Mouse (Mus musculus) hindbrain, postnatal 0 days (tissue): ENCODE data around the gene Gucy1a1. TPM values are rescaled to one million over a fixed set of nuclear protein-coding genes. Genes with fewer than 3 reads are reported as not detected.

Experiments
- ATAC-seq: fragments of 200-750 bp; cut with Nextera tagmentation; 2 replicates; pipeline ENCODE4 v1.8.0; 2017; ENCODE audit warnings: mild to moderate bottlenecking, moderate TSS enrichment, moderate library complexity
- DNase-seq: peaks from one replicate; pipeline ENCODE4 v3.0.0-alpha.2; 2015; ENCODE audit warnings: low spot score
- H3K27ac ChIP-seq: fragments of 300-500 bp; sonication (generic); 2 replicates; pipeline ENCODE4 v1.5.1; 2014; ENCODE audit warnings: mild to moderate bottlenecking
- H3K27me3 ChIP-seq: fragments of 300-500 bp; sonication (generic); 2 replicates; pipeline ENCODE4 v1.6.1; 2014; ENCODE audit warnings: low read length, mixed read lengths; ENCODE audit not compliant: insufficient read depth
- H3K36me3 ChIP-seq: fragments of 300-500 bp; sonication (generic); 2 replicates; pipeline ENCODE4 v1.6.1; 2014; ENCODE audit warnings: low read length, mixed read lengths; ENCODE audit not compliant: insufficient read depth
- H3K4me1 ChIP-seq: fragments of 300-500 bp; sonication (generic); 2 replicates; pipeline ENCODE4 v1.6.1; 2014; ENCODE audit warnings: antibody characterized with exemption, low read length, mixed read lengths; ENCODE audit not compliant: insufficient read depth
- H3K4me2 ChIP-seq: fragments of 300-500 bp; sonication (generic); 2 replicates; pipeline ENCODE4 v1.6.1; 2014; ENCODE audit warnings: low read depth, mild to moderate bottlenecking, low read length, moderate library complexity, mixed read lengths
- H3K4me3 ChIP-seq: fragments of 300-500 bp; sonication (generic); 2 replicates; pipeline ENCODE4 v1.5.1; 2014; ENCODE audit warnings: low read length
- H3K9ac ChIP-seq: fragments of 300-500 bp; sonication (generic); replicated peaks from 2 replicates; pipeline ENCODE4 v1.6.1; 2014; ENCODE audit warnings: mild to moderate bottlenecking, low read length, moderate library complexity, mixed read lengths
- H3K9me3 ChIP-seq: fragments of 300-500 bp; sonication (generic); 2 replicates; pipeline ENCODE4 v1.6.1; 2016; ENCODE audit warnings: low read length, mixed read lengths
- CTCF ChIP-seq: IDR thresholded peaks from 2 replicates; pipeline ENCODE4 v1.5.1; 2016; ENCODE audit warnings: antibody characterized with exemption, control low read depth, low read depth
- WGBS: fragments of 180-500 bp; shearing (Covaris S2); extraction: QIAGEN DNeasy Blood & Tissue Kit; methylation state at CpG from one replicate; pipeline ENCODE4 v1.1.7; 2014; 5-methylcytosine and 5-hydroxymethylcytosine counted together
- polyA plus RNA-seq: library from polyadenylated mRNA; unstranded; fragments of >200 nt; fragmentation: Nextera tagmentation; extraction: Ambion mirVana; gene quantifications from 2 replicates; pipeline ENCODE4 v1.2.1, GENCODE M21; 2015
- total RNA-seq: library from RNA; depleted of rRNA; stranded (reverse); fragments of >200 nt; gene quantifications from 2 replicates; pipeline ENCODE4 v1.2.3, GENCODE M21; 2014

Gucy1a1 gene
- total and polyA plus RNA-seq, 2 experiments from 2014 or later, result 27.6 to 43.4 TPM

GRCm38 (mm10) chr3:82129258-82129657 is 16.3 kb downstream of the Gucy1a1 start:
- Histone ChIP-seq H3K27ac (no peak overlapping the region), H3K4me3 (no peak overlapping the region), H3K4me2 (no peak overlapping the region), H3K36me3 (no peaks in the 10 kb centered on the region), H3K9me3 (no peaks in the 10 kb centered on the region), H3K4me1 (no peaks in the 10 kb centered on the region), H3K27me3 (no peaks in the 10 kb centered on the region), H3K9ac (no peak overlapping the region)
- ATAC-seq (no peak), DNase-seq (no peak)
- 60% methylated on average over 1 of the region's 1 CpGs for WGBS
- TF ChIP-seq CTCF, result no peak

- WGBS, result 82% methylated on average over 1 of the region's 1 CpGs
- Histone ChIP-seq H3K27ac (no peak overlapping the region), H3K27me3 (no peaks in the 10 kb centered on the region), H3K9me3 (no peaks in the 10 kb centered on the region), H3K9ac (no peak overlapping the region), H3K4me1 (no peaks in the 10 kb centered on the region), H3K36me3 (no peaks in the 10 kb centered on the region), H3K4me3 (no peak overlapping the region), H3K4me2 (no peak overlapping the region)
- no peak for TF ChIP-seq CTCF
- DNase-seq (no peak), ATAC-seq (no peak)
These were observed 21.0 kb downstream of the Gucy1a1 start for GRCm38 (mm10) chr3:82124567-82124966.

- WGBS, result 96% methylated on average over 1 of the region's 1 CpGs
- no peak overlapping the region for H3K27ac ChIP-seq
- DNase-seq (no peak), ATAC-seq (no peak)
- H3K4me3 ChIP-seq, result no peak overlapping the region
- H3K4me1 ChIP-seq, result no peaks in the 10 kb centered on the region
- no peak overlapping the region for H3K9ac ChIP-seq
- H3K4me2 ChIP-seq, result no peak overlapping the region
- TF ChIP-seq CTCF, result no peak
- H3K9me3 ChIP-seq, result no peaks in the 10 kb centered on the region
- H3K27me3 ChIP-seq, result no peaks in the 10 kb centered on the region
- no peaks in the 10 kb centered on the region for H3K36me3 ChIP-seq
These were observed 26.7 kb downstream of the Gucy1a1 start for GRCm38 (mm10) chr3:82118916-82119315.

- H3K27ac ChIP-seq, result no peak overlapping the region
- DNase-seq, result no peak
- WGBS, result 42% methylated on average over 2 of the region's 2 CpGs
- no peak for ATAC-seq
- no peaks in the 10 kb centered on the region for H3K27me3 ChIP-seq
- H3K4me3 ChIP-seq, result no peak overlapping the region
- TF ChIP-seq CTCF, result no peak
- no peak overlapping the region for H3K9ac ChIP-seq
- no peaks in the 10 kb centered on the region for H3K9me3 ChIP-seq
- H3K36me3 ChIP-seq, result peaks cover 5% of the 10 kb centered on the region; the same call in 1 of the 2 replicates
- no peak overlapping the region for H3K4me2 ChIP-seq
- H3K4me1 ChIP-seq, result no peaks in the 10 kb centered on the region
These were observed 33.1 kb downstream of the Gucy1a1 start for GRCm38 (mm10) chr3:82112439-82112838.

GRCm38 (mm10) chr3:82111986-82112385 is 33.6 kb downstream of the Gucy1a1 start:
- no peak for TF ChIP-seq CTCF
- no peak for ATAC-seq
- no peak overlapping the region for H3K4me2 ChIP-seq
- H3K9ac ChIP-seq, result no peak overlapping the region
- H3K27ac ChIP-seq, result no peak overlapping the region
- no peak for DNase-seq
- peaks cover 5% of the 10 kb centered on the region; the same call in 1 of the 2 replicates for H3K36me3 ChIP-seq
- WGBS, result 60% methylated on average over 3 of the region's 3 CpGs
- H3K4me3 ChIP-seq, result no peak overlapping the region
- no peaks in the 10 kb centered on the region for H3K4me1 ChIP-seq
- no peaks in the 10 kb centered on the region for H3K9me3 ChIP-seq
- no peaks in the 10 kb centered on the region for H3K27me3 ChIP-seq

GRCm38 (mm10) chr3:82108951-82109350 is 36.6 kb downstream of the Gucy1a1 start:
- H3K36me3 ChIP-seq, result peaks cover 5% of the 10 kb centered on the region; the same call in 1 of the 2 replicates
- no peak for DNase-seq
- no peak for TF ChIP-seq CTCF
- no peak overlapping the region for H3K4me3 ChIP-seq
- no peaks in the 10 kb centered on the region for H3K9me3 ChIP-seq
- H3K27ac ChIP-seq, result no peak overlapping the region
- 96% methylated on average over 15 of the region's 15 CpGs for WGBS
- ATAC-seq, result no peak
- no peaks in the 10 kb centered on the region for H3K27me3 ChIP-seq
- no peaks in the 10 kb centered on the region for H3K4me1 ChIP-seq
- no peak overlapping the region for H3K9ac ChIP-seq
- H3K4me2 ChIP-seq, result no peak overlapping the region

GRCm38 (mm10) chr3:82104229-82104628 is 41.4 kb downstream of the Gucy1a1 start:
- WGBS, result 65% methylated on average over 6 of the region's 6 CpGs
- ATAC-seq (no peak), DNase-seq (no peak)
- Histone ChIP-seq H3K27me3 (no peaks in the 10 kb centered on the region), H3K9ac (no peak overlapping the region), H3K4me1 (no peaks in the 10 kb centered on the region), H3K9me3 (no peaks in the 10 kb centered on the region), H3K4me3 (no peak overlapping the region), H3K27ac (no peak overlapping the region), H3K4me2 (no peak overlapping the region), H3K36me3 (peaks cover 8% of the 10 kb centered on the region; the same call in 1 of the 2 replicates)
- TF ChIP-seq CTCF, result no peak
